Mouse (Mus musculus): Measurements from ENCODE around the gene Ank3. TPM values are rescaled to one million over a fixed set of nuclear protein-coding genes. Genes with fewer than 3 reads are reported as not detected.

The Ank3 gene
- total and polyA plus RNA-seq, 2 experiments from 2014 or later, result 60.1 to 239 TPM

- H3K9me3 ChIP-seq (ENCODE audit: low read length), result no peaks in the 10 kb centered on the region
- H3K9ac ChIP-seq (replicated peaks; ENCODE audit: low read length), result no peak overlapping the region
- TF ChIP-seq CTCF (IDR thresholded peaks at IDR 0.05; ENCODE audit: low read depth), result no peak
- no peaks in the 10 kb centered on the region for H3K27me3 ChIP-seq (ENCODE audit: insufficient read depth, low read length)
- 75% methylated on average over 15 of the region's 15 CpGs for WGBS
- no peak overlapping the region for H3K4me2 ChIP-seq (ENCODE audit: low read depth, low read length)
- peaks cover 11% of the 10 kb centered on the region; the same call in 1 of the 2 replicates for H3K4me1 ChIP-seq (ENCODE audit: insufficient read depth, low read length)
- H3K27ac ChIP-seq, result no peak overlapping the region
- H3K4me3 ChIP-seq (ENCODE audit: low read length), result no peak overlapping the region
- no peaks in the 10 kb centered on the region for H3K36me3 ChIP-seq (ENCODE audit: insufficient read depth, low read length)
- DNase-seq (ENCODE audit: low spot score), result no peak
- ATAC-seq, result no peak
Measured at GRCm38 (mm10) chr10:69577061-69577728, 178.6 kb downstream of the Ank3 start.

GRCm38 (mm10) chr10:69577729-69578061 is 179.1 kb downstream of the Ank3 start:
- H3K9ac ChIP-seq (replicated peaks; ENCODE audit: low read length), result no peak overlapping the region
- no peaks in the 10 kb centered on the region for H3K27me3 ChIP-seq (ENCODE audit: insufficient read depth, low read length)
- 82% methylated on average over 7 of the region's 7 CpGs for WGBS
- H3K4me1 ChIP-seq (ENCODE audit: insufficient read depth, low read length), result peaks cover 11% of the 10 kb centered on the region; the same call in 1 of the 2 replicates
- no peaks in the 10 kb centered on the region for H3K36me3 ChIP-seq (ENCODE audit: insufficient read depth, low read length)
- ATAC-seq (no peak), DNase-seq (ENCODE audit: low spot score) (no peak)
- no peak overlapping the region for H3K4me2 ChIP-seq (ENCODE audit: low read depth, low read length)
- H3K4me3 ChIP-seq (ENCODE audit: low read length), result no peak overlapping the region
- no peak overlapping the region for H3K27ac ChIP-seq
- no peaks in the 10 kb centered on the region for H3K9me3 ChIP-seq (ENCODE audit: low read length)
- no peak for TF ChIP-seq CTCF (IDR thresholded peaks at IDR 0.05; ENCODE audit: low read depth)

GRCm38 (mm10) chr10:69579585-69579984 is 181.0 kb downstream of the Ank3 start:
- Histone ChIP-seq H3K9ac (replicated peaks; ENCODE audit: low read length) (no peak overlapping the region), H3K36me3 (ENCODE audit: insufficient read depth, low read length) (no peaks in the 10 kb centered on the region), H3K4me2 (ENCODE audit: low read depth, low read length) (no peak overlapping the region), H3K4me1 (ENCODE audit: insufficient read depth, low read length) (0 out of 2 replicates have a peak, but pooled peaks cover 10% of the 10 kb centered on the region), H3K9me3 (ENCODE audit: low read length) (no peaks in the 10 kb centered on the region), H3K27me3 (ENCODE audit: insufficient read depth, low read length) (no peaks in the 10 kb centered on the region), H3K27ac (no peak overlapping the region), H3K4me3 (ENCODE audit: low read length) (no peak overlapping the region)
- ATAC-seq, result no peak
- 61% methylated on average over 12 of the region's 12 CpGs for WGBS
- no peak for DNase-seq (ENCODE audit: low spot score)
- no peak for TF ChIP-seq CTCF (IDR thresholded peaks at IDR 0.05; ENCODE audit: low read depth)

GRCm38 (mm10) chr10:69581525-69581924 is 183.0 kb downstream of the Ank3 start:
- ATAC-seq, result no peak
- no peak overlapping the region for H3K4me2 ChIP-seq (ENCODE audit: low read depth, low read length)
- H3K27me3 ChIP-seq (ENCODE audit: insufficient read depth, low read length), result no peaks in the 10 kb centered on the region
- DNase-seq (ENCODE audit: low spot score), result no peak
- no peak overlapping the region for H3K4me3 ChIP-seq (ENCODE audit: low read length)
- TF ChIP-seq CTCF (IDR thresholded peaks at IDR 0.05; ENCODE audit: low read depth), result peak; percentile 27
- no peak overlapping the region for H3K27ac ChIP-seq
- 0 out of 2 replicates have a peak, but pooled peaks cover 10% of the 10 kb centered on the region for H3K4me1 ChIP-seq (ENCODE audit: insufficient read depth, low read length)
- WGBS, result 91% methylated on average over 2 of the region's 2 CpGs
- no peaks in the 10 kb centered on the region for H3K36me3 ChIP-seq (ENCODE audit: insufficient read depth, low read length)
- H3K9me3 ChIP-seq (ENCODE audit: low read length), result no peaks in the 10 kb centered on the region
- H3K9ac ChIP-seq (replicated peaks; ENCODE audit: low read length), result no peak overlapping the region

- Histone ChIP-seq H3K27me3 (ENCODE audit: insufficient read depth, low read length) (no peaks in the 10 kb centered on the region), H3K27ac (peak overlapping the region; percentile 51; the same call in 1 of the 2 replicates), H3K4me1 (ENCODE audit: insufficient read depth, low read length) (0 out of 2 replicates have a peak, but pooled peaks cover 7% of the 10 kb centered on the region), H3K36me3 (ENCODE audit: insufficient read depth, low read length) (no peaks in the 10 kb centered on the region), H3K9me3 (ENCODE audit: low read length) (no peaks in the 10 kb centered on the region), H3K4me2 (ENCODE audit: low read depth, low read length) (no peak overlapping the region), H3K4me3 (ENCODE audit: low read length) (no peak overlapping the region), H3K9ac (replicated peaks; ENCODE audit: low read length) (no peak overlapping the region)
- no peak for TF ChIP-seq CTCF (IDR thresholded peaks at IDR 0.05; ENCODE audit: low read depth)
- WGBS, result 18% methylated on average over 11 of the region's 11 CpGs
- peak; percentile 24 for ATAC-seq
- DNase-seq (ENCODE audit: low spot score), result peak; percentile 54
Measured at GRCm38 (mm10) chr10:69583874-69584481, 185.4 kb downstream of the Ank3 start.

GRCm38 (mm10) chr10:69584566-69584965 is 186.0 kb downstream of the Ank3 start:
- ATAC-seq (no peak), DNase-seq (ENCODE audit: low spot score) (no peak)
- H3K4me2 ChIP-seq (ENCODE audit: low read depth, low read length), result no peak overlapping the region
- no peak overlapping the region for H3K4me3 ChIP-seq (ENCODE audit: low read length)
- 0 out of 2 replicates have a peak, but pooled peaks cover 7% of the 10 kb centered on the region for H3K4me1 ChIP-seq (ENCODE audit: insufficient read depth, low read length)
- H3K36me3 ChIP-seq (ENCODE audit: insufficient read depth, low read length), result no peaks in the 10 kb centered on the region
- 70% methylated on average over 5 of the region's 5 CpGs for WGBS
- no peak overlapping the region for H3K9ac ChIP-seq (replicated peaks; ENCODE audit: low read length)
- no peak for TF ChIP-seq CTCF (IDR thresholded peaks at IDR 0.05; ENCODE audit: low read depth)
- no peaks in the 10 kb centered on the region for H3K27me3 ChIP-seq (ENCODE audit: insufficient read depth, low read length)
- H3K9me3 ChIP-seq (ENCODE audit: low read length), result no peaks in the 10 kb centered on the region
- H3K27ac ChIP-seq, result peak overlapping the region; percentile 2; the same call in 1 of the 2 replicates

GRCm38 (mm10) chr10:69585271-69585670 is 186.7 kb downstream of the Ank3 start:
- H3K4me3 ChIP-seq (ENCODE audit: low read length), result no peak overlapping the region
- H3K4me1 ChIP-seq (ENCODE audit: insufficient read depth, low read length), result 0 out of 2 replicates have a peak, but pooled peaks cover 7% of the 10 kb centered on the region
- H3K27me3 ChIP-seq (ENCODE audit: insufficient read depth, low read length), result no peaks in the 10 kb centered on the region
- WGBS, result 85% methylated on average over 3 of the region's 3 CpGs
- H3K9me3 ChIP-seq (ENCODE audit: low read length), result no peaks in the 10 kb centered on the region
- no peak overlapping the region for H3K4me2 ChIP-seq (ENCODE audit: low read depth, low read length)
- TF ChIP-seq CTCF (IDR thresholded peaks at IDR 0.05; ENCODE audit: low read depth), result no peak
- ATAC-seq (no peak), DNase-seq (ENCODE audit: low spot score) (no peak)
- H3K9ac ChIP-seq (replicated peaks; ENCODE audit: low read length), result no peak overlapping the region
- H3K36me3 ChIP-seq (ENCODE audit: insufficient read depth, low read length), result no peaks in the 10 kb centered on the region
- H3K27ac ChIP-seq, result no peak overlapping the region
